Mouse (Mus musculus): ENCODE measurements around the gene Cox7b2. TPM values are rescaled to one million over a fixed set of nuclear protein-coding genes. Genes with fewer than 3 reads are reported as not detected.

Gene Cox7b2
- polyA plus RNA-seq (2017; shearing (Covaris generic)), result not detected

DNA sequence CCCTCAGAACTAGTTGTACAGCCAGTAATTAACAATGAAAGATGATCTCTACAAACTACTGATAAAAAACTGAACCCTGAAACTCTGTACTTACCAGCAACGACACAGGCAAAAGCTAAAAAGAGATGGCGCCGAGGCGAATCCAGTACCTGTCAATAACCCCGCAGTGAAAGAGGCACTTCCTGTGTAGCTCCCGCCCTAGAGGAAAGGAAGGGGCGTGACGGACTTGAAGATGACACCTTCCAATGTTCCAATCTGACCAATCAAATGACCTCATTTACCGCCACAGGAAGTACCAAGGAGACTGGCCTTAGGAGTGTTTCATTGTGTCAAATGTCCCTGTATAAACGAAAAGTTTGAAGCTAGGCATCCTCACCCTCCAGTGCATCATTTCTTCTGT is at the start of gene Cox7b2:
Cox7b2 (minus strand) TSS at position 127 of the 400 bp plus-strand sequence.

Other genes with a start within 250 kb of the Cox7b2 start
- 0.02 TPM for gene Gabrb1, start 109.9 kb upstream of the Cox7b2 start, polyA plus RNA-seq (2017; shearing (Covaris generic))
- gene Gabra4, start 110.1 kb upstream of the Cox7b2 start, polyA plus RNA-seq (2017; shearing (Covaris generic)), result 0.35 TPM

Data from effector memory CD4-positive, alpha-beta T cell, adult 5 months (primary cell).